Mouse (Mus musculus) duodenum, adult 2 months (tissue): ENCODE data around the gene Rc3h1. TPM values are rescaled to one million over a fixed set of nuclear protein-coding genes. Genes with fewer than 3 reads are reported as not detected.

ENCODE experiments used
- polyA plus RNA-seq: library from polyadenylated mRNA; depleted of rRNA; stranded (reverse); fragments of >200 nt; gene quantifications from 2 replicates; pipeline ENCODE4 v1.2.3, GENCODE M21; 2012; ENCODE audit warnings: low replicate concordance; rRNA removed

Rc3h1 gene
- polyA plus RNA-seq: 3.0 and 6.6 TPM in 2 replicates

DNA sequence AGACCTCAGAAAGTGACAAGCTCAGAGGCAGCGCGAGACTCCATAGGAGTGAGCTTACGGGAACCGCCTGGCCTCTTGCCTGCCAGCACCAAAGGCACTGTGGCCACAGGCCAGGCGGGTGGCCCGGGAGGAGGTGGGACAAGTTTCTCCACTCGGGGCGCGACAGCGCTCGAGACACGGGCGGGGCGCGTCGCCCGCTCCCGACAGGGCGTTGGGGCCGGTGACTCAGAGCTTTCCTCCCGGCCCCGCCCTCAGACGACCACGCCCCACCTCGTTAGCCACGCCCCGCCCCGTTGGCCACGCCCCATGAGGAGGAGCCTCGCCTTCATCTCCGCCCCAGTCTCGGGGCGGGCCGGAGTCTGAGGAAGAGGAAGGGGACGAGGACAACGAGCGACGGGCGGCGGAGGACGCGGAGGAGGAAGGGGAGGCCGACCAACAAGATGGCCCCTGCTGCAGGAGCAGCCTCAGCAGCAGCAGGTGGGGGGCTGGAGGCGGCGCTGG, at the start of gene Rc3h1:
Gene Rc3h1, plus strand, starts transcription at position 362 of the 501 bp plus-strand sequence.

DNA sequence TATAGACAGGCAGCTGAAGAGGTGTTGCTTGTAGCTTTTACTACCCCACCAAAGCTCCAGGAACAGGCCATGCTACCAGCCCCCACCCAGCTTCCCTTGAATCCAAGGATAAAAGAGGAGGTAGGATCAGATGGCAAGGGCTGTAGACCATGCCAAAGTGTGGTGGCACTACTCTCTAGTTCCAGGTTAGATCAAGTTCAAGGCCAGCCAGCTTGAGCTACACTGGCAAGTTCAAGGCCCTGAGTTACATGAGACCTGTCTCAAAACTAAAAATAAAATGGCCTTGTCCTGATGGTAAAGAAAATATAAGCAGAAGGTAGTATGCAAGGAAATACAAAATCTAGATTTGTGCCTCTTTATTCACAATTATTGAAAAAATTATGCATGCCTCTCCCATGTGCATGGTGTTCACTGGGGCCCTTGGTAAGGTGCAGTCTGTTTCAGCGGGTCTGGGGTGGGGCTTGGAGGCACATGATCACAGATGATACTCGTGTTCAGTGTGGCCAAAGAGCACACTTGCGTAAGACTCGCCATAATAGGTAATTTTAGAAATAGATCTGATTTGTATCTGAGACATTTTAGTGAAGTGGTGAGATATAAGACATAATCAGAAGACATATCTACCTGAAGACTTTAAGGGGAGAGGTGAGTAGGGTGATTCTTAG, 72.0 kb downstream of the Rc3h1 start, which contains the start of gene Serpinc1:
Gene Serpinc1, plus strand, starts transcription at position 515 of the 665 bp plus-strand sequence.

Other genes starting within 250 kb of the Rc3h1 start
- gene Rabgap1l, start 113.2 kb upstream of the Rc3h1 start, polyA plus RNA-seq: 2.6 and 3.4 TPM in 2 replicates
- gene Serpinc1, start 72.2 kb downstream of the Rc3h1 start, polyA plus RNA-seq: 2.3 and 2.5 TPM in 2 replicates
- gene Zbtb37, start 128.4 kb downstream of the Rc3h1 start, polyA plus RNA-seq: 0.12 and 0.14 TPM in 2 replicates
- gene Dars2, start 164.2 kb downstream of the Rc3h1 start, polyA plus RNA-seq: 6.6 and 6.8 TPM in 2 replicates
- 0.82 and 0.85 TPM in 2 replicates for gene Cenpl, start 164.3 kb downstream of the Rc3h1 start, polyA plus RNA-seq
- 1.9 and 2.4 TPM in 2 replicates for gene Klhl20, start 225.1 kb downstream of the Rc3h1 start, polyA plus RNA-seq
- not detected in 2 replicates for gene Ankrd45, start 236.3 kb downstream of the Rc3h1 start, polyA plus RNA-seq